Comparison of ENCODE assay signal across 9 mouse cellular contexts in genomic region chr2:155613326-155613755, GRCm38 (mm10). TPM values are rescaled to one million over a fixed set of nuclear protein-coding genes. Genes with fewer than 3 reads are reported as not detected.
A peak's percentile ranks its signal among the peaks of the same experiment; 100 is the strongest.
DNase-seq lines count a peak whose midpoint lies in the region; ATAC-seq and TF ChIP-seq lines count a peak whose summit lies in the region.
"Had no signal": no experiment of that assay in that cellular context is flagged by ENCODE, and none has a peak within 500 bp of the region (broad histone marks: within the 10 kb centered on the region; RNA-seq: fewer than 3 reads in every experiment).

No protein-coding gene starts in this region.

- peaks cover 6% of the 10 kb centered on the region; the same call in 1 of the 2 replicates for H3K4me1 ChIP-seq in forebrain, embryonic 15.5 days
- peaks cover 78% of the 10 kb centered on the region for H3K4me1 ChIP-seq in liver, embryonic 15.5 days (replicated peaks)

- H3K27ac ChIP-seq in left cerebral cortex, adult 2 months = no peak overlapping the region; the same call in 1 of the 2 replicates
- H3K27ac ChIP-seq in forebrain, embryonic 15.5 days (replicated peaks) = no peak overlapping the region
- H3K27ac ChIP-seq in liver, embryonic 15.5 days (replicated peaks) = peak overlapping the region; percentile 90

- no peak for TF ChIP-seq CTCF in left cerebral cortex, adult 2 months (IDR thresholded peaks at IDR 0.05)

- H3K36me3 ChIP-seq in forebrain, embryonic 15.5 days = no peaks in the 10 kb centered on the region
- H3K36me3 ChIP-seq in liver, embryonic 15.5 days (replicated peaks) = no peaks in the 10 kb centered on the region; the same call in 1 of the 2 replicates

- DNase-seq in left cerebral cortex, adult 2 months (ENCODE audit: extremely low spot score in 1 of 2, low spot score in 2 of 2) = peak; percentile 41 to 43
- DNase-seq in left cerebral cortex, adult 18-20 months (ENCODE audit: low spot score in 2 of 2) = no peak
- peak; percentile 84 for DNase-seq in cerebellum, adult 11-12 months
- peak; percentile 61 to 69 for DNase-seq in natural killer cell, adult 2 months (ENCODE audit: low spot score in 2 of 2)
- peak; percentile 51 to 61 for DNase-seq in thymus, postnatal 36 days

- 8% methylated on average over 20 of the region's 20 CpGs for WGBS in forebrain, embryonic 15.5 days
- 2% methylated on average over 20 of the region's 20 CpGs for WGBS in liver, embryonic 15.5 days (ENCODE audit: insufficient replicate concordance)

- H3K27me3 ChIP-seq in forebrain, embryonic 15.5 days = no peaks in the 10 kb centered on the region
- H3K27me3 ChIP-seq in liver, embryonic 15.5 days = 0 out of 2 replicates have a peak, but pooled peaks cover 4% of the 10 kb centered on the region

- peak; percentile 60 for ATAC-seq in forebrain, embryonic 15.5 days (replicated peaks)
- ATAC-seq in inflammation-experienced regulatory T-cells, adult 6 months = peak; percentile 80
- ATAC-seq in liver, embryonic 15.5 days (ENCODE audit: insufficient read depth) = peak; percentile 99
- ATAC-seq: Patski had no signal

- H3K4me2 ChIP-seq in forebrain, embryonic 15.5 days (replicated peaks) = peak overlapping the region; percentile 38
- peak overlapping the region; percentile 84 for H3K4me2 ChIP-seq in liver, embryonic 15.5 days

- no peak overlapping the region for H3K9ac ChIP-seq in forebrain, embryonic 15.5 days (replicated peaks)
- H3K9ac ChIP-seq in liver, embryonic 15.5 days = peak overlapping the region; percentile 73

- peak overlapping the region; percentile 41 for H3K4me3 ChIP-seq in left cerebral cortex, adult 2 months
- H3K4me3 ChIP-seq in forebrain, embryonic 15.5 days = peak overlapping the region; percentile 19
- H3K4me3 ChIP-seq in liver, embryonic 15.5 days (replicated peaks) = peak overlapping the region; percentile 63

- H3K9me3 ChIP-seq in forebrain, embryonic 15.5 days = no peaks in the 10 kb centered on the region
- no peaks in the 10 kb centered on the region for H3K9me3 ChIP-seq in liver, embryonic 15.5 days (replicated peaks)

- intact Hi-C loops in left cerebral cortex, adult 2 months (cut with DNase I) = no loop called here

RNA-seq across cellular contexts. Expression of gene Myh7b, which starts 2.3 kb away (rescaled TPM):
- 10 to 100 TPM in 1 of 2 experiments, 1 to 10 TPM in 1; 7.1 to 10.9 TPM for total RNA-seq in left cerebral cortex, adult 2 months (2021)
- 1 to 10 TPM; 5.0 to 6.7 TPM for total RNA-seq in left cerebral cortex, adult 18-20 months (2021)
- polyA plus RNA-seq in forebrain, embryonic 15.5 days (2015; fragmentation: Nextera tagmentation; extraction: Ambion mirVana) = 0.29 and 0.59 TPM in 2 replicates
- polyA plus RNA-seq in inflammation-experienced regulatory T-cells, adult 6 months (2017; shearing (Covaris generic)) = under 1 TPM in 1 of 3 experiments, not detected in 2; 0.12 TPM
- 1.6 and 1.7 TPM in 2 replicates for polyA plus RNA-seq in liver, embryonic 15.5 days (2015; fragmentation: Nextera tagmentation; extraction: Ambion mirVana)

RNA-seq across cellular contexts. Expression of gene Gss, which starts 20.7 kb away (rescaled TPM):
- 10 to 100 TPM; 14.8 to 14.9 TPM for total RNA-seq in left cerebral cortex, adult 2 months (2021)
- 10 to 100 TPM; 13.1 to 14.0 TPM for total RNA-seq in left cerebral cortex, adult 18-20 months (2021)
- polyA plus RNA-seq in forebrain, embryonic 15.5 days (2015; fragmentation: Nextera tagmentation; extraction: Ambion mirVana) = 12.8 and 15.6 TPM in 2 replicates
- 10 to 100 TPM; 13.4 to 17.2 (median 15.1) TPM for polyA plus RNA-seq in inflammation-experienced regulatory T-cells, adult 6 months (2017; shearing (Covaris generic))
- polyA plus RNA-seq in liver, embryonic 15.5 days (2015; fragmentation: Nextera tagmentation; extraction: Ambion mirVana) = 73.4 and 88.1 TPM in 2 replicates

Comparison
In these comparisons a context has a peak if more than half of its experiments do, and no peak if none do; other contexts are left out.
1. DNase-seq: peak in left cerebral cortex, adult 2 months (2 of 2), cerebellum, adult 11-12 months (single experiment), natural killer cell, adult 2 months (2 of 2) and thymus, postnatal 36 days (2 of 2); none in left cerebral cortex, adult 18-20 months (0 of 2).
2. Peak in every context shown above with its lines, with median percentiles within 50 percentile points of each other: H3K4me3 ChIP-seq and ATAC-seq.